12 mouse cellular contexts compared by ENCODE assay signal in the genomic region with DNA sequence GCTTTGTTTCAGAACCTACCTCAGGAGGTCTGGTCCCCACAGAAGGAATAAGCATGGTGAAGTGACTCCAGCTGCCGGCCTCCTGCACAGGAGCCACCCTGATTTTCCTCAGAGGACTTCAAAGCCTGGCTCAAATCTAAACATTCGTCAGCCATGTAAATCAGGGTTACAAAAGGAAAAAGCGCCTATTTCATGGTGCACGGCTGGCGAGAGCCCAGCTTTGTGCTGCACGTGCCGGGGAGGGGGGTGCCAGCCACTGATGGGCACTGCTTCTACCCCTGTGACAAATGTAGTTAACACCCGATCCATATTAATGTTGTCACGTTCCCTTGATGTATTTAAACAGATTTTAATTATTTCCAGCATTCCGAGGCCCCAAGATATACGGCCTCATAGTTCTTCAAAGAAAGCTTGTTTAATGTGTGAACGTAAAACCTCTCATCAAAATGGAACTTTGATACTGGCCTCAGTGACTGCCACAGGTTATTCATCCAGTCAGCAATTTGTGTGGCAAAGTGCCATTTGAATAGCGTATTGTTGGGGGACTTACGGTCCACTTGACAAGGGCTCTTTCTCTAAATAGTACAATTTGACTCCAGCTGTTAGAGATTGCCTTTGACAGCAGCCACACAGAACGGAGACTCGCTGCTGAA.
DNase-seq lines count a peak whose midpoint lies in the region; ATAC-seq lines count a peak whose summit lies in the region.
"Had no signal": no experiment of that assay in that cellular context is flagged by ENCODE, and none has a peak within 500 bp of the region (broad histone marks: within the 10 kb centered on the region; RNA-seq: fewer than 3 reads in every experiment).

No protein-coding gene starts in this region.

- 22% methylated on average over 16 of the region's 16 CpGs for WGBS in kidney, embryonic 16.5 days
- 23% methylated on average over 16 of the region's 16 CpGs for WGBS in kidney, embryonic 14.5 days
- WGBS in forebrain, embryonic 13.5 days = 2% methylated on average over 16 of the region's 16 CpGs
- 17% methylated on average over 16 of the region's 16 CpGs for WGBS in limb, embryonic 13.5 days

- no peaks in the 10 kb centered on the region for H3K4me1 ChIP-seq in kidney, embryonic 16.5 days (ENCODE audit: insufficient read depth, low read length)
- H3K4me1 ChIP-seq in kidney, embryonic 14.5 days (ENCODE audit: control insufficient read depth, insufficient read depth, low read length) = no peaks in the 10 kb centered on the region; the same call in 1 of the 2 replicates
- H3K4me1 ChIP-seq in forebrain, embryonic 13.5 days = peaks cover 13% of the 10 kb centered on the region
- peaks cover 8% of the 10 kb centered on the region for H3K4me1 ChIP-seq in limb, embryonic 13.5 days
- H3K4me1 ChIP-seq: heart, embryonic 10.5 days had no signal

- peak overlapping the region; percentile 22 for H3K4me2 ChIP-seq in kidney, embryonic 16.5 days (replicated peaks; ENCODE audit: low read depth, low read length)
- H3K4me2 ChIP-seq in kidney, embryonic 14.5 days (replicated peaks; ENCODE audit: low read depth, low read length) = no peak overlapping the region
- peak overlapping the region; percentile 54 for H3K4me2 ChIP-seq in forebrain, embryonic 13.5 days
- H3K4me2 ChIP-seq in limb, embryonic 13.5 days (replicated peaks) = peak overlapping the region; percentile 54

- peak; percentile 74 for DNase-seq in retina, embryonic 14.5 days (ENCODE audit: low spot score)
- DNase-seq in urinary bladder, adult 2 months (ENCODE audit: low spot score) = no peak
- DNase-seq in adrenal gland, adult (ENCODE audit: inconsistent age in 2 of 2, low spot score in 1 of 2) = no peak
- no peak for DNase-seq in cerebellum, adult 11 months
- DNase-seq: lung, postnatal 36 days had no signal

- no peaks in the 10 kb centered on the region for H3K9me3 ChIP-seq in kidney, embryonic 16.5 days (ENCODE audit: low read length)
- H3K9me3 ChIP-seq in kidney, embryonic 14.5 days (ENCODE audit: control insufficient read depth, low read length) = no peaks in the 10 kb centered on the region
- no peaks in the 10 kb centered on the region for H3K9me3 ChIP-seq in forebrain, embryonic 13.5 days (replicated peaks)
- no peaks in the 10 kb centered on the region for H3K9me3 ChIP-seq in limb, embryonic 13.5 days
- H3K9me3 ChIP-seq: heart, embryonic 10.5 days had no signal

- no peaks in the 10 kb centered on the region for H3K36me3 ChIP-seq in kidney, embryonic 16.5 days (ENCODE audit: insufficient read depth, low read length)
- no peaks in the 10 kb centered on the region for H3K36me3 ChIP-seq in kidney, embryonic 14.5 days (ENCODE audit: control insufficient read depth, insufficient read depth, low read length)
- H3K36me3 ChIP-seq in forebrain, embryonic 13.5 days (ENCODE audit: poor library complexity, severe bottlenecking) = no peaks in the 10 kb centered on the region
- no peaks in the 10 kb centered on the region for H3K36me3 ChIP-seq in limb, embryonic 13.5 days
- H3K36me3 ChIP-seq: heart, embryonic 10.5 days had no signal

- no peaks in the 10 kb centered on the region for H3K27me3 ChIP-seq in kidney, embryonic 16.5 days (ENCODE audit: insufficient read depth, low read length)
- no peaks in the 10 kb centered on the region for H3K27me3 ChIP-seq in kidney, embryonic 14.5 days (ENCODE audit: control insufficient read depth, insufficient read depth, low read length)
- H3K27me3 ChIP-seq in forebrain, embryonic 13.5 days = peaks cover 66% of the 10 kb centered on the region
- H3K27me3 ChIP-seq in limb, embryonic 13.5 days = 0 out of 2 replicates have a peak, but pooled peaks cover 2% of the 10 kb centered on the region
- H3K27me3 ChIP-seq: CH12.LX had no signal

- no peak overlapping the region for H3K4me3 ChIP-seq in kidney, embryonic 16.5 days (ENCODE audit: low read length)
- no peak overlapping the region for H3K4me3 ChIP-seq in kidney, embryonic 14.5 days (ENCODE audit: low read length)
- H3K4me3 ChIP-seq in forebrain, embryonic 13.5 days = peak overlapping the region; percentile 12; the same call in 1 of the 2 replicates
- peak overlapping the region; percentile 11 for H3K4me3 ChIP-seq in limb, embryonic 13.5 days
- H3K4me3 ChIP-seq: heart, embryonic 10.5 days had no signal

- ATAC-seq in kidney, embryonic 16.5 days (ENCODE audit: low FRiP score, low TSS enrichment) = no peak
- no peak for ATAC-seq in kidney, embryonic 14.5 days (ENCODE audit: low FRiP score, low TSS enrichment)
- ATAC-seq in forebrain, embryonic 13.5 days = peak; percentile 93
- ATAC-seq in limb, embryonic 13.5 days (ENCODE audit: low FRiP score, low read depth) = peak; percentile 44; the same call in 1 of the 2 replicates
- ATAC-seq: activated CD4-positive, CD25-positive, alpha-beta regulatory T cell, adult 4 months had no signal

- no peak overlapping the region for H3K27ac ChIP-seq in kidney, embryonic 16.5 days (ENCODE audit: low read length)
- no peak overlapping the region for H3K27ac ChIP-seq in kidney, embryonic 14.5 days (ENCODE audit: low read depth, low read length)
- no peak overlapping the region for H3K27ac ChIP-seq in forebrain, embryonic 13.5 days
- no peak overlapping the region for H3K27ac ChIP-seq in limb, embryonic 13.5 days
- H3K27ac ChIP-seq: heart, embryonic 10.5 days had no signal

- H3K9ac ChIP-seq in kidney, embryonic 16.5 days (replicated peaks; ENCODE audit: low read length) = no peak overlapping the region
- no peak overlapping the region for H3K9ac ChIP-seq in kidney, embryonic 14.5 days (ENCODE audit: low read depth, low read length)
- H3K9ac ChIP-seq in forebrain, embryonic 13.5 days = peak overlapping the region; percentile 40; the same call in 1 of the 2 replicates
- H3K9ac ChIP-seq in limb, embryonic 13.5 days = no peak overlapping the region

Comparison
In these comparisons a context has a peak if more than half of its experiments do, and no peak if none do; other contexts are left out.
1. ATAC-seq: peak in forebrain, embryonic 13.5 days (single experiment) and limb, embryonic 13.5 days (single experiment); none in kidney, embryonic 16.5 days (single experiment) and kidney, embryonic 14.5 days (single experiment).
2. H3K4me3 ChIP-seq: peak in forebrain, embryonic 13.5 days (single experiment) and limb, embryonic 13.5 days (single experiment); none in kidney, embryonic 16.5 days (single experiment) and kidney, embryonic 14.5 days (single experiment).